Mouse (Mus musculus) kidney, embryonic 16.5 days (tissue): ENCODE results near the gene Soat1. TPM values are rescaled to one million over a fixed set of nuclear protein-coding genes. Genes with fewer than 3 reads are reported as not detected.

Experiments
- ATAC-seq: fragments of 200-750 bp; cut with Nextera tagmentation; 2 replicates; pipeline ENCODE4 v1.8.0; 2017; ENCODE audit warnings: moderate TSS enrichment; ENCODE audit not compliant: low FRiP score, low TSS enrichment
- H3K27ac ChIP-seq: fragments of 300-500 bp; sonication (generic); 2 replicates; pipeline ENCODE4 v1.5.1; 2014; ENCODE audit warnings: low read length
- H3K27me3 ChIP-seq: fragments of 300-500 bp; sonication (generic); 2 replicates; pipeline ENCODE4 v1.6.1; 2014; ENCODE audit warnings: low read length, control low read depth, mixed read lengths; ENCODE audit not compliant: insufficient read depth
- H3K36me3 ChIP-seq: fragments of 300-500 bp; sonication (generic); 2 replicates; pipeline ENCODE4 v1.6.1; 2014; ENCODE audit warnings: low read length, control low read depth, mixed read lengths; ENCODE audit not compliant: insufficient read depth
- H3K4me1 ChIP-seq: fragments of 300-500 bp; sonication (generic); 2 replicates; pipeline ENCODE4 v1.6.1; 2014; ENCODE audit warnings: low read length, control low read depth, mixed read lengths; ENCODE audit not compliant: insufficient read depth
- H3K4me2 ChIP-seq: fragments of 300-500 bp; sonication (generic); replicated peaks from 2 replicates; pipeline ENCODE4 v1.6.1; 2014; ENCODE audit warnings: low read depth, low read length
- H3K4me3 ChIP-seq: fragments of 300-500 bp; sonication (generic); 2 replicates; pipeline ENCODE4 v1.5.1; 2014; ENCODE audit warnings: mild to moderate bottlenecking, low read length
- H3K9ac ChIP-seq: fragments of 300-500 bp; sonication (generic); replicated peaks from 2 replicates; pipeline ENCODE4 v1.6.1; 2014; ENCODE audit warnings: low read length
- H3K9me3 ChIP-seq: fragments of 300-500 bp; sonication (generic); 2 replicates; pipeline ENCODE4 v1.6.1; 2016; ENCODE audit warnings: low read length, control low read depth
- WGBS: fragments of 180-500 bp; shearing (Covaris S2); extraction: QIAGEN DNeasy Blood & Tissue Kit; methylation state at CpG from one replicate; pipeline ENCODE4 v1.1.7; 2014; 5-methylcytosine and 5-hydroxymethylcytosine counted together
- polyA plus RNA-seq: library from polyadenylated mRNA; unstranded; fragments of >200 nt; fragmentation: Nextera tagmentation; extraction: Ambion mirVana; gene quantifications from 2 replicates; pipeline ENCODE4 v1.2.1, GENCODE M21; 2015

Gene Soat1
- polyA plus RNA-seq, 1 experiment from 2014 or later: 44.9 TPM

DNA sequence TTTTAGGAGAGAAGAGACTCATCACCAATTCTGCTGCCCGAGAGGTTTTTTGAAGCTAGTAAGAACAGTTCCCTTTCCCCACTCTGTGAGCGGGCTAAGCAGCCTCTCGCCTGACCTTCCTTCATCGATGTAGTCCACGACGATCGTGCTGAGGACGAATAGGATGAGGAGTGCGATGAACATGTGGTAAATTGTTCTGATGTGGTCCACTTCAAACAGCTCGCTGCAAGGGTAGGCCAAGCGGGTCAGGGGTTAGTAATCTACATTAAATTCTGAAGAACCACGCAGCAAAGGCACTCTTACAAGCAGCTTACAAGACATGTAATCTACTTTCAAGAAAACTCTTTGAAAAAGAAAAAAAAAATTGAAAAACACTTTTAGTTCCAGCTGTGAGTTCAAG lies 31.9 kb downstream of the Soat1 start:
- Histone ChIP-seq H3K27me3 (no peaks in the 10 kb centered on the region), H3K9ac (no peak overlapping the region), H3K27ac (no peak overlapping the region), H3K9me3 (no peaks in the 10 kb centered on the region), H3K4me1 (no peaks in the 10 kb centered on the region), H3K36me3 (peaks cover 43% of the 10 kb centered on the region), H3K4me3 (no peak overlapping the region), H3K4me2 (no peak overlapping the region)
- WGBS: 94% methylated on average over 12 of the region's 12 CpGs
- ATAC-seq: no peak

DNA sequence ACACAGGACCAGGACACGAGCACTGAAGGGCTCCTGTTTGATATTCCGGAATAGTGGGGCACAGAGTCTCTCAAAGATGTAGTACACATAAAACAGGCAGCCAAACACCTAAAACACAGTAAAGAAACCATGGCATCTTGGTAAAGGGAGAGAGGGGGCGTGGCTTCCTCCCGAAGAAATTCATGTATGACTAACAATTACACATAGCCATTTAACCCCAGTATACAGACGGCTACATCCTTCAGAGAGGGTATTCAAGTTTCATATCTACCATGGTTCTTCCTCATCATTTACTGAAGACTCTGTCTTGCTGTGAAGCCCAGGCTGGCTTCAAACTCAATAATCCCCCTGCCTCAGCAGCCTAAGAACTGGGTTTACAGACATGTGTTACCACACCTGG lies 36.4 kb downstream of the Soat1 start:
- 89% methylated on average over 5 of the region's 5 CpGs for WGBS
- Histone ChIP-seq H3K9me3 (no peaks in the 10 kb centered on the region), H3K4me3 (no peak overlapping the region), H3K4me1 (no peaks in the 10 kb centered on the region), H3K9ac (no peak overlapping the region), H3K27ac (no peak overlapping the region), H3K36me3 (peaks cover 54% of the 10 kb centered on the region), H3K4me2 (no peak overlapping the region), H3K27me3 (no peaks in the 10 kb centered on the region)
- ATAC-seq: no peak

DNA sequence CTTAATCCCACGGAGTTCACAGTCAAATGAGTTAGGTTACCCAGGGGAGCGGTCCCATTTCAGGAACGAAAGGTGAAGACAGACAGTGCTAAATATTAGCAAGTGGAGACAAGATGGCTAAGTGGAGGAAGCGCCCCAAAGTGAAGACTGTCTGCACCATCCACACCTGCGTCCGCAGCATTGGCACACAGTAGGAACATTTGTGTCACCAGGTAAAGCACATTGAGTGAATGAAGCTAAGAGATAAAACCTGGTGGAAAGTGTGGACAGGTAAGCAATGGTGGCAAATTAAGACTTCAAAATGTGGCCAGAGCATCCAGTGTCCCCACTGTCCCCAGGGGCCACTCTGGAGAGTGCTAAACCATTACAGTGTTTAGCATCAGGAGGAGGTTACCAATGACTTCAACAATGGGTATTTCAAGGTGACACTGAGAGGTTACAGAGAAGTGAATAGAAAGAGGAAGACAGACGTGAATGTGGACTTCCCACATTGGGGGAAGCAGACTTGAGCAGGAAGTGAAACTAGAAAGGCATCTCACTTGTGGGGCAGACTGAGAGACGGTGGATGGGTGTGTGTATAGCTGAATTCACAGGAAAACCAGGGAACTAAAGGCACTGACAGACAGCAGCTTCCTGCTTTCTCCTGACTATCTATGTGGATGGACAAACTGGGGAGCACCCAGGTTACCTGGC lies 37.0 kb downstream of the Soat1 start:
- Histone ChIP-seq H3K27ac (no peak overlapping the region), H3K9me3 (no peaks in the 10 kb centered on the region), H3K9ac (no peak overlapping the region), H3K27me3 (no peaks in the 10 kb centered on the region), H3K4me2 (no peak overlapping the region), H3K4me3 (no peak overlapping the region), H3K36me3 (peaks cover 59% of the 10 kb centered on the region), H3K4me1 (no peaks in the 10 kb centered on the region)
- ATAC-seq: no peak
- WGBS: 93% methylated on average over 8 of the region's 8 CpGs

DNA sequence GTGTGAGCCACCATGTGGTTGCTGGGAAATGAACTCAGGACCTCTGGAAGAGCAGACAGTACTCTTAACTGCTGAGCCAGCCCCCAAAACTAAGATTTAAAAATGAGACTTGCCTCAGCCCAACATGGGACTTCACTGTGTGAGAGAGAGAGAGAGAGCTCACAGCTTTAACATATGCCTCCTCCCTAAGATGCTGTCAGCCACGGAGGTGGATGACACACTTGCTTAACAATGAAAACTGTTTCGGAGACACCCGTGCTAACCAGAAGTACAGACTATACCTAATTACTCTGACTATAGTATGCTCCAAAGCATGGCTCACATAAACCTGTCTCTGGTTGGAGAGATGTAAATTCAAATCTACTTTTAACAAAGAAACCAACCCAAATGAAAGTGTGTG lies 40.6 kb downstream of the Soat1 start:
- Histone ChIP-seq H3K9ac (no peak overlapping the region), H3K36me3 (peaks cover 58% of the 10 kb centered on the region), H3K4me3 (no peak overlapping the region), H3K4me1 (no peaks in the 10 kb centered on the region), H3K9me3 (no peaks in the 10 kb centered on the region), H3K27ac (no peak overlapping the region), H3K4me2 (no peak overlapping the region), H3K27me3 (no peaks in the 10 kb centered on the region)
- no peak for ATAC-seq
- WGBS: 91% methylated on average over 3 of the region's 3 CpGs

DNA sequence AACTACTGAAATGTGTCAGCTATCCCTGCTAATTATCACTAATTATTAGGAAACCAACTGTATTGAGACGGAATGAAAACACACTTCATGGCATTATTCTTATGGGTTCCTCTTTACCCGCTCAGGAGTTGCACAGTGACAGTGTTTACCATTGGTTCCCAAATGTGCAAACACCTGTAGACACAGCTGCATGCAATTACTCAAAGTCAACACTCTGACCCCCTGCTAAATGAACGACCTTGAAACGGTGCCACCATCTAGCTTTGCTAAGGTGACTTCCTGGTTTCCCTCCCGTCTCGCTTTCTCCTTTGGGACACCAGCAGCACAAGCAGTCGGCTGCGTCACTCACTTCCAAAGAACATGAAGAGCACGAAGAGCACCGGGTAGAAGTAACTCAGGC lies 41.6 kb downstream of the Soat1 start:
- Histone ChIP-seq H3K4me2 (no peak overlapping the region), H3K27ac (no peak overlapping the region), H3K9me3 (no peaks in the 10 kb centered on the region), H3K36me3 (peaks cover 52% of the 10 kb centered on the region), H3K4me1 (no peaks in the 10 kb centered on the region), H3K4me3 (no peak overlapping the region), H3K27me3 (no peaks in the 10 kb centered on the region), H3K9ac (no peak overlapping the region)
- ATAC-seq: no peak
- WGBS: 65% methylated on average over 10 of the region's 10 CpGs

DNA sequence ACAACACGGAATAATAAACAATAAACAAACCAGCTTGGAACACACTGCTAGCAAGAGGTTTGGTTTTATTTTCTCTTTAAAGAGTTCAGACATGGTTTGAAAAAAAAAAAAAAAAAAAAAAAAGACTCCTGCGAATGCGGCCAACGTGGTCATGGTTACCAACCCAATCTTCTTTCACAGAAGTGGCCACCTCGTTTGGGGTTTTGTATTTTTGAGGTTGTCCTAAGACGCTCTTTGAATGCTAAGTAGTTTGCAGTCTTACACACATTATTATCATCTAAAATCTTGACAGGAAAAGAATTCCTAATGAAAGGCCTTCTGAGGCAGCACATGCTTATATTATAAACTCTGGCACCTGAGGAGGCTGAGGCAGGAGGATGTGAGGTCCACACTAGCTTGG lies 45.7 kb downstream of the Soat1 start:
- Histone ChIP-seq H3K4me3 (no peak overlapping the region), H3K9me3 (no peaks in the 10 kb centered on the region), H3K4me1 (no peaks in the 10 kb centered on the region), H3K4me2 (no peak overlapping the region), H3K27ac (no peak overlapping the region), H3K9ac (no peak overlapping the region), H3K36me3 (peaks cover 26% of the 10 kb centered on the region), H3K27me3 (no peaks in the 10 kb centered on the region)
- 88% methylated on average over 6 of the region's 6 CpGs for WGBS
- no peak for ATAC-seq

DNA sequence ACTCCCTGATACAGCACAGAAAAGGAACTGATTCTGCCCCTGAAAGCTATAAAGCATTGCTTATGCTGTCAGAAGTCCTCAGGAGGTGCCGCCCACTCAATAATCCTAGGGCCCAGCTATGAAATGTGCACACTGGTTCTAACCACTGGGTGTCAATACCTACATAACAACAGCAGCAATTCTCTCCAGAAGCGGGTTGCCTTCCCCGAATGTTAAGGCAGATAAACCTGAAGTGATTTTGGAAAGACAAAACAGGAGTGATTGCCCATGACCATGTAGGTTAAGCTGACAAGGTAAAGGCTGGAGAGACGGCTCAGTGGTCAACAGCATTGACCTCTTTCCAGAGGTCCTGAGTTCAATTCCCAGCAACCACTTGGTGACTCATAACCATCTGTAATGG lies 48.4 kb downstream of the Soat1 start:
- no peaks in the 10 kb centered on the region for H3K27me3 ChIP-seq
- H3K9me3 ChIP-seq: no peaks in the 10 kb centered on the region
- no peaks in the 10 kb centered on the region for H3K4me1 ChIP-seq
- no peak overlapping the region for H3K4me3 ChIP-seq
- no peak overlapping the region for H3K4me2 ChIP-seq
- 0 out of 2 replicates have a peak, but pooled peaks cover 13% of the 10 kb centered on the region for H3K36me3 ChIP-seq
- ATAC-seq: no peak
- no peak overlapping the region for H3K27ac ChIP-seq
- WGBS: 91% methylated on average over 4 of the region's 4 CpGs
- no peak overlapping the region for H3K9ac ChIP-seq

DNA sequence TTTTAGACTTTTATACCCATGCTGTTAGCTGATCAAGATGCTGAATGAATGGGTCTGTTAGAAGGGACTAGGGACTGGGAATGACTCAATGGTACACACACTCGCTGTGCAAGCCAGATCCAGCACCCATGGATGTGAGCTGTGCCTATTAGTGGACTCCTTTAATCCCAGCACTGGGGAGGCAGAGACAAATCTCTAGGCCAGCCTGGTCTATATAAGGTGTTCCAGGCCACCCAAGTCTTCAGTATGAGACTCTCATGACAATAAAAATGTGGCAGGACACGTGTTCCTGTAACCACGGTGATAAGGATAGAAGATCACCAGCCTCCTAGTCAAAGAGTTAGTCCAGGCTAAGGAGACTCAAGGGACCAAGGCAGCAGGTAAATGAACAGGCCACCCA lies 50.1 kb downstream of the Soat1 start:
- 92% methylated on average over 3 of the region's 3 CpGs for WGBS

DNA sequence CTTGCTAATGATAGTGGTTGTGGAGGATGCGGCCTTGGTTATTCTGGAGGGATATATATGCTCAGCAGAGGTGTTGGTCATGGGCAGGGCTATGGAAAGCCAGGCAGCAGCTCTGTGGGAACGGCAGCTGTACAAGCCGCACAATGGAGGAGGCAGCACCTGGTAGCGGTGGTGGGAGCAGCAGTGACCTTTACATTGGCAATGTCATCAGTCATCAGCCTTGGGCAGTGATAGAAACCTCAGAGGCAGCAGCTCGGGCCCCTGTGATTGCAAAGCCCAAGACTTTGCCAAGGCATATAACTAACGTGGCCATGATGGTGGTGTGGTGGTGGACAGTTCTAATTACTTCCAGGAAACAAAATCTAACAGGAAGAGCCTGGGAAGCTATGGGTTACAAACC lies 50.6 kb downstream of the Soat1 start:
- no peaks in the 10 kb centered on the region for H3K4me1 ChIP-seq
- 86% methylated on average over 6 of the region's 6 CpGs for WGBS
- H3K36me3 ChIP-seq: 0 out of 2 replicates have a peak, but pooled peaks cover 1% of the 10 kb centered on the region
- H3K9me3 ChIP-seq: no peaks in the 10 kb centered on the region
- no peak overlapping the region for H3K9ac ChIP-seq
- no peak overlapping the region for H3K27ac ChIP-seq
- H3K27me3 ChIP-seq: no peaks in the 10 kb centered on the region
- ATAC-seq: no peak
- H3K4me2 ChIP-seq: no peak overlapping the region
- no peak overlapping the region for H3K4me3 ChIP-seq

More for the DNA sequence above, 50.1 kb downstream of the Soat1 start:
- no peak overlapping the region for H3K9ac ChIP-seq
- no peaks in the 10 kb centered on the region for H3K27me3 ChIP-seq
- H3K27ac ChIP-seq: no peak overlapping the region
- H3K4me1 ChIP-seq: no peaks in the 10 kb centered on the region
- no peaks in the 10 kb centered on the region for H3K9me3 ChIP-seq
- H3K36me3 ChIP-seq: 0 out of 2 replicates have a peak, but pooled peaks cover 6% of the 10 kb centered on the region
- no peak for ATAC-seq
- H3K4me2 ChIP-seq: no peak overlapping the region
- no peak overlapping the region for H3K4me3 ChIP-seq

DNA sequence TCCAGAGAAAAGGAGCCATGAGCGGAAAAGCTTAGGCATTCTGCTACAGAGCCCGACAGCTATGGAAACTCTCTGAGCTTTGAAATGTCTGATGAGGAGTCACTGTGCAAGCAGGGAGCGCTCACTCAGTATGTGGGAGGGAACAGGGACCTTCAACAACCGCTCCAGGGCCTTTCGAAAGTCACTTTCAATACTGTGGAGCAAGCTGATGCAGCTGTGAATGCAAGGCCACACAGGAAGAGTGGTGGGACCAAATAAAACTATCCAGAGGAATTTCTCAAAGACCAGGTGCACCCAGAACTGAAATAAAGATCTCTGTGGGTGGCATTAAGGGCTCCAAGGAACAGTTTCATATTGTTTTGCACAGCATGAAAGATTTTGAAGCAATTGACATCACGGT lies 51.3 kb downstream of the Soat1 start:
- Histone ChIP-seq H3K36me3 (no peaks in the 10 kb centered on the region), H3K4me3 (no peak overlapping the region), H3K27me3 (no peaks in the 10 kb centered on the region), H3K4me2 (no peak overlapping the region), H3K9me3 (no peaks in the 10 kb centered on the region), H3K27ac (no peak overlapping the region), H3K4me1 (no peaks in the 10 kb centered on the region), H3K9ac (no peak overlapping the region)
- ATAC-seq: no peak
- 69% methylated on average over 6 of the region's 6 CpGs for WGBS
